Mouse (Mus musculus) intestine, embryonic 16.5 days (tissue): Measurements from ENCODE around the gene Uri1. TPM values are rescaled to one million over a fixed set of nuclear protein-coding genes. Genes with fewer than 3 reads are reported as not detected.

Source experiments
- ATAC-seq: fragments of 200-750 bp; cut with Nextera tagmentation; 2 replicates; pipeline ENCODE4 v1.8.0; 2017; ENCODE audit warnings: moderate TSS enrichment, moderate library complexity
- H3K27ac ChIP-seq: fragments of 300-500 bp; sonication (generic); 2 replicates; pipeline ENCODE4 v1.5.1; 2014; ENCODE audit warnings: mild to moderate bottlenecking, low read length
- H3K27me3 ChIP-seq: fragments of 300-500 bp; sonication (generic); replicated peaks from 2 replicates; pipeline ENCODE4 v1.6.1; 2014; ENCODE audit warnings: low read length, control low read depth, mixed read lengths; ENCODE audit not compliant: control insufficient read depth, insufficient read depth
- H3K36me3 ChIP-seq: fragments of 300-500 bp; sonication (generic); 2 replicates; pipeline ENCODE4 v1.6.1; 2014; ENCODE audit warnings: low read length, control low read depth; ENCODE audit not compliant: control insufficient read depth, insufficient read depth
- H3K4me1 ChIP-seq: fragments of 300-500 bp; sonication (generic); 2 replicates; pipeline ENCODE4 v1.6.1; 2014; ENCODE audit warnings: low read length, control low read depth, mixed read lengths; ENCODE audit not compliant: control insufficient read depth, insufficient read depth
- H3K4me2 ChIP-seq: fragments of 300-500 bp; sonication (generic); 2 replicates; pipeline ENCODE4 v1.6.1; 2014; ENCODE audit warnings: low read depth, low read length, control low read depth
- H3K4me3 ChIP-seq: fragments of 300-500 bp; sonication (generic); 2 replicates; pipeline ENCODE4 v1.5.1; 2014; ENCODE audit warnings: mild to moderate bottlenecking, low read length
- H3K9ac ChIP-seq: fragments of 300-500 bp; sonication (generic); 2 replicates; pipeline ENCODE4 v1.6.1; 2014; ENCODE audit warnings: low read depth, low read length
- H3K9me3 ChIP-seq: fragments of 300-500 bp; sonication (generic); 2 replicates; pipeline ENCODE4 v1.6.1; 2016; ENCODE audit warnings: low read length, control low read depth; ENCODE audit not compliant: control insufficient read depth
- WGBS: fragments of 180-500 bp; shearing (Covaris S2); extraction: QIAGEN DNeasy Blood & Tissue Kit; methylation state at CpG from one replicate; pipeline ENCODE4 v1.1.7; 2014; 5-methylcytosine and 5-hydroxymethylcytosine counted together
- polyA plus RNA-seq: library from polyadenylated mRNA; unstranded; fragments of >200 nt; fragmentation: Nextera tagmentation; extraction: Ambion mirVana; gene quantifications from 2 replicates; pipeline ENCODE4 v1.2.1, GENCODE M21; 2015

Uri1 gene
- polyA plus RNA-seq = 29.6 TPM in 2 replicates

DNA sequence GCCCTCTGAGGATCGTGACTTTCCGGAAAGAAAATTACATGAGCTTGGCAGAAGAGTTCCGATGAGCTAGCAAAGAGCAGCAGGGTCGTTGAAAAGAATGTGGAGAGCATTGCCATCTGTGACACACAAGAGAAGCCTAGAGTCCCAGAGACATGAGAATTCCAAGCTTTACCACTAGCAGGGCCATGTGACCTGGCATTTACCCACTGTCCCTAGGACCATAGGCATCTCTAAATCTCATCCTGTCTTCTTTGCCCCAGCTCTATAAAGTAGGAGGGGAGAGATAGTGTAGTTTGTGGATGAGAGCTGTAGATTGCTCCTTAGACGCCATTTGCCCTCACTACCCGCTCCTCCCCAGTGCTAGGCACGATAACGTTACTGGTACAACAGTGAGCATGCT is at the start of gene Uri1:
Gene Uri1, minus strand, starts transcription at position 101 of the 400 bp plus-strand sequence.
- no peaks in the 10 kb centered on the region for H3K36me3 ChIP-seq
- no peak for ATAC-seq

DNA sequence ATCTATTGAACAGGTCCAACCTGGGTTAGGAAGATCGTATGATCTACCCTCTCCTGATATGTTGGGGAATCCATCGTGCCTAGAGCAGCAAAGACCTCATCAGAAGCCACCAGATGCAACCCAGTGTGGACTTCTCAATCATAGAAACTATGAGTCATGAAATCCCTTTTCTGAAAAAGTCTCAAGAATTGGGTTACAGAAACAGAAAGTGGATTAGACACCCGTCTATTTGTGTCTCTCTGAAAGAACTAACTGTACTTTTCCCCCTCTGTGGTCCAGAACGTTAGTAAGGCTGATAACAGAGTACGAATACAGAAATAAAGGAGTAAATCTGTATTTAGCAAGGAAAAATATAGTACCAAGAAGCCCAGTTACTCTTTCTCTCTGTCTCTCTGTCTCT is 47.7 kb upstream of the Uri1 start:
- no peaks in the 10 kb centered on the region for H3K36me3 ChIP-seq
- H3K4me2 ChIP-seq = no peak overlapping the region
- H3K4me3 ChIP-seq = no peak overlapping the region
- no peaks in the 10 kb centered on the region; the same call in 1 of the 2 replicates for H3K4me1 ChIP-seq
- no peak for ATAC-seq
- H3K27ac ChIP-seq = no peak overlapping the region
- no peaks in the 10 kb centered on the region; the same call in 1 of the 2 replicates for H3K27me3 ChIP-seq
- H3K9me3 ChIP-seq = no peaks in the 10 kb centered on the region
- 76% methylated on average over 5 of the region's 5 CpGs for WGBS
- H3K9ac ChIP-seq = no peak overlapping the region

More for the DNA sequence above, at the start of gene Uri1:
- Histone ChIP-seq H3K27ac (peak within 1 kb of the TSS; percentile 21; the same call in 1 of the 2 replicates), H3K9ac (no peak within 1 kb of the TSS), H3K4me1 (peaks cover 4% of the 10 kb centered on the region; the same call in 1 of the 2 replicates), H3K4me2 (no peak within 1 kb of the TSS), H3K9me3 (no peaks in the 10 kb centered on the region), H3K27me3 (no peaks in the 10 kb centered on the region), H3K4me3 (no peak within 1 kb of the TSS)
- 88% methylated on average over 8 of the region's 8 CpGs for WGBS

DNA sequence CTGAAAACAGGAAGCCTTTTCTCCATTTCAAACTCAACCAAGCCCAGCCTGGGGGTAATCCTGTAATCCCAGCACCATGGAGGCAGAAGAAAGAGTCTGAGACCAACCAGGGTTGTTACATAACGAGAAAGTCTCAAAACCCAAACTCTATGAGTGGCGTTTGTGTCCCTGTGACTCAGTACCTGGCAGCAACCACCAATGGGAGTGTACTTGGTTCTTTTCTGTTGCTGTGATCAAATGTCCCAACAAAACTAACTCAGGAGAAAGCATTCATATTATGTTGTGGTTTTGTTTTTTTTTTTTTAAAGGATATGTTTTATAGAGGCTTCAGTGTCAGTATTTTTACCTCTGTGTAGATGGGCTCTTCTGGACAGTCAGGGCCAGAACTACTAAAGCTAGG is 47.3 kb upstream of the Uri1 start:
- no peak overlapping the region for H3K27ac ChIP-seq
- no peaks in the 10 kb centered on the region; the same call in 1 of the 2 replicates for H3K4me1 ChIP-seq
- H3K9ac ChIP-seq = no peak overlapping the region
- WGBS = 54% methylated on average over 2 of the region's 2 CpGs
- no peaks in the 10 kb centered on the region for H3K36me3 ChIP-seq
- no peaks in the 10 kb centered on the region for H3K9me3 ChIP-seq
- H3K4me3 ChIP-seq = no peak overlapping the region
- H3K4me2 ChIP-seq = no peak overlapping the region
- ATAC-seq = no peak
- no peaks in the 10 kb centered on the region; the same call in 1 of the 2 replicates for H3K27me3 ChIP-seq

DNA sequence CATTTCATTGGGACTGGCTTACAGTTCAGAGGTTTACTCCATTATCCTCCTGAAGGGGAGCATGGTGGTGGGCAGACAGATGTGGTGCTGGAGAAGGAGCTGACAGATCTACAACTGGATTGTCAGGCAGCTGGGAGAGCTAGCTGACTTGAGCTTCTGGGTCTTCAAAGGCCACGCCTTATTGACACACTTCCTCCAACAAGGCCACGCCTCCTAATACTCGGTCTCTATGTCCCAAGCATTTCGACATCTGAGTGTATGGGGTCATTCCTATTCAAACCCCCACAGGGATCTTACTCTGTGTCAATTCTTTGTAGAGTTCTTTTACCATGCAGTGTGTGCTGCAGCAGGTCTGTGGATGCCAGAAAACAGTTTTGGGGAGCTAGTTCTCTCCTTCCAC is 41.1 kb upstream of the Uri1 start:
- ATAC-seq = no peak
- Histone ChIP-seq H3K9ac (no peak overlapping the region), H3K4me3 (no peak overlapping the region), H3K27me3 (no peaks in the 10 kb centered on the region), H3K27ac (no peak overlapping the region), H3K4me2 (no peak overlapping the region), H3K36me3 (no peaks in the 10 kb centered on the region), H3K9me3 (no peaks in the 10 kb centered on the region), H3K4me1 (0 out of 2 replicates have a peak, but pooled peaks cover 4% of the 10 kb centered on the region)
- 37% methylated on average over 4 of the region's 4 CpGs for WGBS

GRCm38 (mm10) chr7:38061060-38061970 is 38.0 kb upstream of the Uri1 start:
- 1% methylated on average over 57 of the region's 57 CpGs for WGBS
- Histone ChIP-seq H3K4me3 (peak overlapping the region; percentile 64), H3K4me2 (peak overlapping the region; percentile 90), H3K36me3 (no peaks in the 10 kb centered on the region), H3K9me3 (no peaks in the 10 kb centered on the region), H3K9ac (peak overlapping the region; percentile 75), H3K27ac (peak overlapping the region; percentile 27; the same call in 1 of the 2 replicates), H3K4me1 (0 out of 2 replicates have a peak, but pooled peaks cover 4% of the 10 kb centered on the region), H3K27me3 (no peaks in the 10 kb centered on the region)
- peak; percentile 94 for ATAC-seq

- WGBS = 82% methylated on average over 7 of the region's 8 CpGs
- H3K27me3 ChIP-seq = no peaks in the 10 kb centered on the region
These were observed 36.4 kb upstream of the Uri1 start for GRCm38 (mm10) chr7:38059636-38060330.

GRCm38 (mm10) chr7:38059096-38059495 is 35.7 kb upstream of the Uri1 start:
- 34% methylated on average over 7 of the region's 7 CpGs for WGBS
- no peaks in the 10 kb centered on the region for H3K9me3 ChIP-seq
- no peak overlapping the region for H3K4me2 ChIP-seq
- H3K4me3 ChIP-seq = no peak overlapping the region
- no peak for ATAC-seq
- H3K27me3 ChIP-seq = no peaks in the 10 kb centered on the region
- no peaks in the 10 kb centered on the region for H3K36me3 ChIP-seq
- no peak overlapping the region for H3K9ac ChIP-seq
- 0 out of 2 replicates have a peak, but pooled peaks cover 4% of the 10 kb centered on the region for H3K4me1 ChIP-seq
- H3K27ac ChIP-seq = no peak overlapping the region

More at GRCm38 (mm10) chr7:38059636-38060330, 36.4 kb upstream of the Uri1 start:
- no peaks in the 10 kb centered on the region for H3K36me3 ChIP-seq
- H3K4me2 ChIP-seq = no peak overlapping the region
- H3K27ac ChIP-seq = no peak overlapping the region
- no peak overlapping the region for H3K4me3 ChIP-seq
- ATAC-seq = no peak
- H3K9me3 ChIP-seq = no peaks in the 10 kb centered on the region
- H3K9ac ChIP-seq = no peak overlapping the region
- 0 out of 2 replicates have a peak, but pooled peaks cover 4% of the 10 kb centered on the region for H3K4me1 ChIP-seq

DNA sequence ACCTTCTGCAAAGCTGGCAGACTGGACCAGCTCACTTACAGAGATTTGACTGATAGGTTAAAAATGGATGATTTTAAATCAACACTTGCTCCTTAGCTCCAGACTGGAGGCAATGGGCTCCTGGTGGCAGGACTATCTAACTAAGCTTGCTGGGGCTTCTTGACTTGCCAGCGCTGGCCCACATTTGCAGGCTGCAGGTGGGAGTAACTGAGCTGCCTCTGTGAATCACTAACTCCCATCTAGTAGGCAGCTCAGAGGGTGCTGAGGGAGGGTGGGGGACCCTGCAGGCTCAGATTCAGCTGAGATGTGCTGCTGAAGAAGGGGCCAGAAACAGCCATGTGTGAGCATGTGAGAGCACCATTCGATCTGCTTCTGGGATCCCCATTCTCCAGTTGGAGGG is 32.6 kb upstream of the Uri1 start:
- H3K36me3 ChIP-seq = no peaks in the 10 kb centered on the region
- no peak overlapping the region for H3K4me2 ChIP-seq
- H3K9ac ChIP-seq = no peak overlapping the region
- H3K27me3 ChIP-seq = no peaks in the 10 kb centered on the region
- no peak overlapping the region for H3K4me3 ChIP-seq
- WGBS = 72% methylated on average over 2 of the region's 2 CpGs
- H3K9me3 ChIP-seq = no peaks in the 10 kb centered on the region
- H3K27ac ChIP-seq = no peak overlapping the region
- no peak for ATAC-seq
- H3K4me1 ChIP-seq = 0 out of 2 replicates have a peak, but pooled peaks cover 2% of the 10 kb centered on the region

DNA sequence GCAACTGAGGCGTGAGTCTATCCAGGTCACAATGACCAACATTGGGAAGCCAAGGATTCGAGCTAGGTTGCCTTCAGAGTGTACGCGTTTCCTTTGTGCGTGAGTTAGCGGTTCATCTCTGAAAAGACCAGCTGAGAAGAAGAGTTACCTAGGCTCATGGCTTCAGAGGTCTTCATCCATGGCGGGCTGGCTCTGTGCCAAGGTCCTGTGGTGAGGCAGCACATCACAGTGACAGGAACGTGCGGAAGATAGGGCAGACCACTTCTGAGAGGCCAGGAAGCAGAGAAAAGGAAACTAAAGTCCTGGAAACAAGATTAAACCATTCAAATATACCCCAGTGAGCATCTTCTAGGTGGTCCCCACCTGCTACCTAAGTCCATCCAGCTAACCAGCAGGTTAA is 30.9 kb upstream of the Uri1 start:
- Histone ChIP-seq H3K27me3 (no peaks in the 10 kb centered on the region), H3K4me3 (no peak overlapping the region), H3K27ac (no peak overlapping the region), H3K36me3 (no peaks in the 10 kb centered on the region), H3K4me1 (no peaks in the 10 kb centered on the region), H3K9ac (no peak overlapping the region), H3K9me3 (no peaks in the 10 kb centered on the region), H3K4me2 (no peak overlapping the region)
- no peak for ATAC-seq
- WGBS = 85% methylated on average over 9 of the region's 9 CpGs
